Mouse (Mus musculus) erythroblast, adult 5-6 weeks (primary cell): Measurements from ENCODE around the gene Gm10306. TPM values are rescaled to one million over a fixed set of nuclear protein-coding genes. Genes with fewer than 3 reads are reported as not detected.

Source experiments
- ATAC-seq: replicated peaks from 2 replicates; pipeline ENCODE4 v1.8.0; 2016; ENCODE audit warnings: moderate number of reproducible peaks, mild to moderate bottlenecking, moderate TSS enrichment, inconsistent platforms; ENCODE audit not compliant: poor library complexity, low FRiP score, severe bottlenecking
- total RNA-seq, 2 experiments: library from RNA; stranded (forward) in 1 of 2; stranded (reverse) in 1 of 2; fragments of 150-400 nt in 1 of 2; fragments of 200-764, 138-1000 nt in 1 of 2; gene quantifications; 2 replicates each; pipeline versions ENCODE4 v1.2.3 to v1.2.4; 2015 to 2017; ENCODE audit warnings: low replicate concordance in 2 of 2

Gm10306 gene
- total RNA-seq, 2 experiments from 2014 or later, result not detected

GRCm38 (mm10) chr4:94603031-94603629 lies 46.8 kb downstream of the Gm10306 start, which contains the start of gene Plaa:
Gene Plaa (minus strand): TSS chr4:94603244.
- ATAC-seq, result peak; percentile 97

DNA sequence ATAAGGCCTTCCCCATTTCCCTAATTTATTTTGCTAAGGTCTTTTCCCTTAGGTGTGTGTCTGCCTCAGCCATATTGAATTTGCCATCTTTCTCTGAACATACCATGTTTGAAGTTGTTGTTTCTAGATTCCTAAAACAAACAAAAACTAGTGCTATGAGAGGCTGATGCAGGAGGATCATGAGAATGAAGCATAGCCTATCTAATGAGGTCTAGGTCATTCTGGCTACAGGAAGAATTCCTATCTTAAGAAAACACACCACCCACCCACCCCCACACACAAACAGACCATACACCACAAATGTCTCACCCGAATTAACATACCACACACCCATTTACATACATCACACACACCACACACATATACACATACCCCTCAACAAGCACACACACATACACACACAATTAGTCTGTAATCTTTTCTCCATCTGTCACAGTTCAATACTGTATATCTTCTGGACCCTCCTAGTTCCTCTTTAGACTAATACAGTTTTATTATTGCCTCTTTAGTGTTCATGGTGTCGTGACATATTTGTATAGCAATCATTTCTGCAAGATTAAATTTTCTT lies 48.2 kb downstream of the Gm10306 start:
- ATAC-seq, result no peak

GRCm38 (mm10) chr4:94605591-94605990 lies 49.2 kb downstream of the Gm10306 start:
- no peak for ATAC-seq

Other genes with a start within 250 kb of the Gm10306 start
- 5.8 and 6.3 TPM in 2 replicates for gene Caap1, start 250 bp downstream of the Gm10306 start, total RNA-seq (2015; ENCODE audit: low replicate concordance)
- gene Caap1, start 250 bp downstream of the Gm10306 start, total RNA-seq (2017; ENCODE audit: low replicate concordance), result 6.4 and 8.9 TPM in 2 replicates
- gene Plaa, start 46.7 kb downstream of the Gm10306 start, total RNA-seq (2015; ENCODE audit: low replicate concordance), result 14.4 and 19.0 TPM in 2 replicates
- gene Plaa, start 46.7 kb downstream of the Gm10306 start, total RNA-seq (2017; ENCODE audit: low replicate concordance), result 26.2 and 28.3 TPM in 2 replicates
- 0.38 and 3.3 TPM in 2 replicates for gene Ift74, start 57.9 kb downstream of the Gm10306 start, total RNA-seq (2015; ENCODE audit: low replicate concordance)
- 2.5 and 2.8 TPM in 2 replicates for gene Ift74, start 57.9 kb downstream of the Gm10306 start, total RNA-seq (2017; ENCODE audit: low replicate concordance)
- gene Lrrc19, start 93.6 kb downstream of the Gm10306 start, total RNA-seq (2015; ENCODE audit: low replicate concordance), result not detected in 2 replicates
- gene Lrrc19, start 93.6 kb downstream of the Gm10306 start, total RNA-seq (2017; ENCODE audit: low replicate concordance), result not detected in 2 replicates
- gene Tek, start 182.7 kb downstream of the Gm10306 start, total RNA-seq (2015; ENCODE audit: low replicate concordance), result 0.96 TPM in 1 of 2 replicates, not detected in the other
- gene Tek, start 182.7 kb downstream of the Gm10306 start, total RNA-seq (2017; ENCODE audit: low replicate concordance), result not detected in 2 replicates